30 mouse cellular contexts compared by ENCODE assay signal in genomic region chr4:88395717-88396116, GRCm38 (mm10). TPM values are rescaled to one million over a fixed set of nuclear protein-coding genes. Genes with fewer than 3 reads are reported as not detected.
DNase-seq lines count a peak whose midpoint lies in the region; ATAC-seq and TF ChIP-seq lines count a peak whose summit lies in the region.
"Had no signal": no experiment of that assay in that cellular context is flagged by ENCODE, and none has a peak within 500 bp of the region (broad histone marks: within the 10 kb centered on the region; RNA-seq: fewer than 3 reads in every experiment).

No protein-coding gene starts in this region.

- WGBS in midbrain, postnatal 0 days: 93% methylated on average over 3 of the region's 3 CpGs

- no peak overlapping the region for H3K4me3 ChIP-seq in midbrain, postnatal 0 days (ENCODE audit: low read depth, low read length)
- H3K4me3 ChIP-seq: forebrain, embryonic 13.5 days; heart, adult 2 months; heart, embryonic 13.5 days; hindbrain, embryonic 12.5 days; liver, embryonic 12.5 days; megakaryocyte, embryonic 14.5 days; midbrain, embryonic 12.5 days; stomach, embryonic 15.5 days had no signal

- no peak for TF ChIP-seq CTCF in midbrain, postnatal 0 days (IDR thresholded peaks at IDR 0.05)

- no peaks in the 10 kb centered on the region for H3K4me1 ChIP-seq in midbrain, postnatal 0 days (ENCODE audit: insufficient read depth, low read length)
- H3K4me1 ChIP-seq: forebrain, embryonic 13.5 days; hindbrain, embryonic 12.5 days; liver, embryonic 12.5 days; midbrain, embryonic 12.5 days had no signal

- peak; percentile 7 to 8 for DNase-seq in heart, adult 9 months (ENCODE audit: low spot score in 2 of 2)
- DNase-seq in heart, postnatal 36 days: no peak
- DNase-seq in A20 (ENCODE audit: low read depth, low spot score): peak; percentile 37
- DNase-seq in left cerebral cortex, postnatal 14 days (ENCODE audit: low spot score in 2 of 2): no peak
- DNase-seq in midbrain, postnatal 0 days (ENCODE audit: low spot score): no peak
- DNase-seq: adrenal gland, adult 8-10 months; cerebellum, adult 8-10 months; cerebellum, postnatal 25 days; gastrocnemius, postnatal 25 days; heart, postnatal 10 days; kidney, adult 9 months; kidney, postnatal 14 days; left cerebral cortex, postnatal 4 days; liver, postnatal 0 days; retina, postnatal 1 day; right cerebral cortex, postnatal 25 days; thymus, postnatal 14 days had no signal

- intact Hi-C loops in heart, postnatal 36 days (cut with DNase I): no loop called here
- intact Hi-C loops in left cerebral cortex, postnatal 14 days (cut with DNase I): no loop called here

- no peak overlapping the region for H3K9ac ChIP-seq in midbrain, postnatal 0 days (replicated peaks; ENCODE audit: low read length, poor library complexity, severe bottlenecking)
- H3K9ac ChIP-seq: forebrain, embryonic 13.5 days; heart, embryonic 13.5 days; hindbrain, embryonic 12.5 days; liver, embryonic 12.5 days; liver, postnatal 0 days; midbrain, embryonic 12.5 days; stomach, embryonic 15.5 days had no signal

- peaks cover 11% of the 10 kb centered on the region; the same call in 1 of the 2 replicates for H3K36me3 ChIP-seq in midbrain, postnatal 0 days (ENCODE audit: insufficient read depth, low read length)
- H3K36me3 ChIP-seq: midbrain, embryonic 12.5 days; stomach, embryonic 15.5 days had no signal

- peak; percentile 98 for ATAC-seq in granulocyte monocyte progenitor cell, adult 5-6 weeks (replicated peaks; ENCODE audit: poor library complexity, severe bottlenecking)
- ATAC-seq in neutrophil, adult 5-6 weeks (ENCODE audit: extremely low read depth, insufficient number of reproducible peaks, low FRiP score, poor library complexity, severe bottlenecking): peak; percentile 72
- ATAC-seq in midbrain, postnatal 0 days (ENCODE audit: low FRiP score): no peak
- ATAC-seq: CD4-positive, CD25-positive, alpha-beta regulatory T cell, adult 4 months; forebrain, embryonic 13.5 days; intestine, embryonic 16.5 days; liver, embryonic 12.5 days; liver, postnatal 0 days; lung, postnatal 0 days had no signal

- H3K27ac ChIP-seq in midbrain, postnatal 0 days (ENCODE audit: low read depth, low read length): no peak overlapping the region
- H3K27ac ChIP-seq: forebrain, embryonic 13.5 days; heart, adult 2 months; heart, embryonic 13.5 days; hindbrain, embryonic 12.5 days; liver, embryonic 12.5 days; midbrain, embryonic 12.5 days; stomach, embryonic 15.5 days had no signal

- H3K27me3 ChIP-seq in midbrain, postnatal 0 days (ENCODE audit: insufficient read depth, low read length): no peaks in the 10 kb centered on the region
- H3K27me3 ChIP-seq: forebrain, embryonic 13.5 days; heart, embryonic 13.5 days; hindbrain, embryonic 12.5 days; liver, embryonic 12.5 days; megakaryocyte, embryonic 14.5 days; midbrain, embryonic 12.5 days; stomach, embryonic 15.5 days had no signal

- no peaks in the 10 kb centered on the region for H3K9me3 ChIP-seq in midbrain, postnatal 0 days (ENCODE audit: low read length)
- H3K9me3 ChIP-seq: forebrain, embryonic 13.5 days; hindbrain, embryonic 12.5 days; liver, embryonic 12.5 days; megakaryocyte, embryonic 14.5 days; midbrain, embryonic 12.5 days; stomach, embryonic 15.5 days had no signal

- no peak overlapping the region for H3K4me2 ChIP-seq in midbrain, postnatal 0 days (ENCODE audit: low read depth, low read length, poor library complexity, severe bottlenecking)
- H3K4me2 ChIP-seq: forebrain, embryonic 13.5 days; heart, embryonic 13.5 days; hindbrain, embryonic 12.5 days; liver, embryonic 12.5 days; midbrain, embryonic 12.5 days; stomach, embryonic 15.5 days had no signal

RNA-seq across cellular contexts. Expression of gene Hacd4, which starts 43.0 kb away (rescaled TPM):
- total RNA-seq in heart, postnatal 36 days (2021): 1 to 10 TPM; 4.4 to 6.0 TPM
- total RNA-seq in granulocyte monocyte progenitor cell, adult 5-6 weeks (2014; fragmentation: Nextera tagmentation): 1.8 and 4.9 TPM in 2 replicates
- 2.7 and 2.8 TPM in 2 replicates for total RNA-seq in granulocyte monocyte progenitor cell, adult 5-6 weeks (2017)
- total RNA-seq in neutrophil, adult 5-6 weeks (2017): 68.3 and 71.2 TPM in 2 replicates
- total RNA-seq in left cerebral cortex, postnatal 14 days (2021): 1 to 10 TPM; 2.2 to 2.3 TPM
- 2.6 and 4.7 TPM in 2 replicates for total RNA-seq in midbrain, postnatal 0 days (2014; rRNA removed)
- polyA plus RNA-seq in midbrain, postnatal 0 days (2015; fragmentation: Nextera tagmentation; extraction: Ambion mirVana): 3.7 and 4.1 TPM in 2 replicates

Comparison
In these comparisons a context has a peak if more than half of its experiments do, and no peak if none do; other contexts are left out.
1. DNase-seq: peak in heart, adult 9 months (2 of 2) and A20 (single experiment); none in heart, postnatal 36 days (0 of 2), left cerebral cortex, postnatal 14 days (0 of 2) and midbrain, postnatal 0 days (single experiment).